Mouse (Mus musculus) heart, embryonic 12.5 days (tissue): ENCODE measurements around the gene Anln. TPM values are rescaled to one million over a fixed set of nuclear protein-coding genes. Genes with fewer than 3 reads are reported as not detected.

Experiments
- ATAC-seq: fragments of 200-750 bp; cut with Nextera tagmentation; 2 replicates; pipeline ENCODE4 v1.8.0; 2017; ENCODE audit warnings: moderate TSS enrichment, moderate library complexity; ENCODE audit not compliant: insufficient number of reproducible peaks, low FRiP score
- H3K27ac ChIP-seq: fragments of 300-500 bp; sonication (generic); 2 replicates; pipeline ENCODE4 v1.5.1; 2016; ENCODE audit warnings: mild to moderate bottlenecking, moderate library complexity; ENCODE audit not compliant: poor library complexity, severe bottlenecking
- H3K27me3 ChIP-seq: fragments of 300-500 bp; sonication (generic); replicated peaks from 2 replicates; pipeline ENCODE4 v1.6.1; 2016; ENCODE audit warnings: mild to moderate bottlenecking, moderate library complexity
- H3K36me3 ChIP-seq: fragments of 300-500 bp; sonication (generic); 2 replicates; pipeline ENCODE4 v1.6.1; 2016; ENCODE audit warnings: mild to moderate bottlenecking, moderate library complexity
- H3K4me1 ChIP-seq: fragments of 300-500 bp; sonication (generic); replicated peaks from 2 replicates; pipeline ENCODE4 v1.6.1; 2016; ENCODE audit warnings: mild to moderate bottlenecking
- H3K4me2 ChIP-seq: fragments of 300-500 bp; sonication (generic); 2 replicates; pipeline ENCODE4 v1.6.1; 2016; ENCODE audit warnings: mild to moderate bottlenecking, moderate library complexity
- H3K4me3 ChIP-seq: fragments of 300-500 bp; sonication (generic); 2 replicates; pipeline ENCODE4 v1.5.1; 2016; ENCODE audit warnings: mild to moderate bottlenecking
- H3K9ac ChIP-seq: fragments of 300-500 bp; sonication (generic); 2 replicates; pipeline ENCODE4 v1.6.1; 2016; ENCODE audit warnings: mild to moderate bottlenecking, moderate library complexity
- H3K9me3 ChIP-seq: fragments of 300-500 bp; sonication (generic); replicated peaks from 2 replicates; pipeline ENCODE4 v1.6.1; 2016; ENCODE audit warnings: mild to moderate bottlenecking, moderate library complexity
- WGBS: fragments of 180-500 bp; shearing (Covaris S2); methylation state at CpG from one replicate; pipeline ENCODE4 v1.1.7; 2016; 5-methylcytosine and 5-hydroxymethylcytosine counted together
- polyA plus RNA-seq: library from polyadenylated mRNA; unstranded; fragments of >200 nt; fragmentation: Nextera tagmentation; extraction: Ambion mirVana; gene quantifications from 2 replicates; pipeline ENCODE4 v1.2.1, GENCODE M21; 2016

Anln gene
- polyA plus RNA-seq, 1 experiment from 2014 or later = 62.3 TPM

DNA sequence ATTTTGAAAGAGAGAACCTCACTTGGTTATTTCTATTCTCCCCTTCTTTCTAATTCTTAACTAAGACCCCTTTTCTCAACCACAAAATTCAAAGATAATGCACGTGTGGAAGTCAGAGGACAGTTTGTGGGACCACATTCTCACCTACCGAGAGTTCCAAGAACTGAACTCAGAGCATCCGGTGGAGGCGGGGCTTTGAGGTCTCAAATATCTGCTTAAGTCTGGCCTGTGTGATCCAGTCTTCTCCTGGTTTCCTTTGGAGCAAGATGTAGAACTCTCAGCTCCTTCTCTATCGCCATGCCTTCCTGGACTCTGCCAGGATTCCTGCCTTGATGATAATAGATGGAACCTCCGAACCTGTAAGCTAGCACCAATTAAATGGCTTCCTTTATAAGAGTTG, 13.0 kb upstream of the Anln start:
- no peak for ATAC-seq
- no peaks in the 10 kb centered on the region for H3K4me1 ChIP-seq
- WGBS = 77% methylated on average over 6 of the region's 6 CpGs

DNA sequence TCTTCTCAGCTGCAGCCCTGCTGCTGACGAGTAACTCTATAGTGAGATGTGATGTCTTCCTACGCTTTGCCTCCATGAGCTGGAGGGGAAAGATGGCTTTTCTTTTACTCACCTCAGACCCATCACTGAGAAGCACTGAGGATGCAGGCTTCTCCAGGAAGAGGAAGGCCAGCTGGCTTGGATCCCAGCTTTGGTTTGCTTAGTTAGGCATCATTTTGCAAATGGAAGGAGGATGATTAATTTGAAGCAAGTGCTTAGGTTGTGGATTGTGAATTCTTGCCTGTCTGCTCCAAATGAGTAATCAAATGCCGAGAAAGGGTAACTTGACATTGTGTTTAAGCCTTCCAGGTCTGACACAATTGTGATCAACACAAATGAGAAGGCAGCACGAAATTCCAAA, 10.0 kb upstream of the Anln start:
- Histone ChIP-seq H3K4me3 (no peak overlapping the region), H3K36me3 (no peaks in the 10 kb centered on the region), H3K4me2 (no peak overlapping the region), H3K9ac (no peak overlapping the region), H3K27me3 (no peaks in the 10 kb centered on the region), H3K27ac (no peak overlapping the region), H3K9me3 (no peaks in the 10 kb centered on the region), H3K4me1 (no peaks in the 10 kb centered on the region)
- 69% methylated on average over 4 of the region's 4 CpGs for whole genome bisulfite sequencing
- ATAC-seq = no peak

More for the DNA sequence above, 13.0 kb upstream of the Anln start:
- Histone ChIP-seq H3K4me2 (no peak overlapping the region), H3K9me3 (no peaks in the 10 kb centered on the region), H3K4me3 (no peak overlapping the region), H3K27ac (no peak overlapping the region), H3K27me3 (no peaks in the 10 kb centered on the region), H3K36me3 (no peaks in the 10 kb centered on the region), H3K9ac (no peak overlapping the region)

DNA sequence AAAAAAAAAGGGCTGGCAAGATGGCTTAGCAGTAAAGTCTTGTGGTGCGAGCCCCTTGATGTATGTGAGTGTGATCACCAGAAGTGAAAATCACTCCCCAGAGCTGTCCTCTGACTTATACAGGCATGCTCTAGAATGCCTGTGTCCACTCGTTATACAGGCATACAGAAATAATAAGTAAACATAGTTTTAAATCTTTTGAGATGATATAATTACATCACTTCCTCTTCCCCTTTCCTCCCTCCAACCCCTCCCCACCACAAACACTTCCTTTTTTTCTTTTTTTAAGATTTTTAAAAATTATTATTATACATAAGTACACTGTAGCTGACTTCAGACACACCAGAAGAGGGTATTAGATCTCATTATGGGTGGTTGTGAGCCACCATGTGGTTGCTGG, 5.7 kb upstream of the Anln start:
- Histone ChIP-seq H3K27me3 (no peaks in the 10 kb centered on the region), H3K4me2 (no peak overlapping the region), H3K4me1 (peaks cover under 1% of the 10 kb centered on the region; the same call in 1 of the 2 replicates), H3K9me3 (no peaks in the 10 kb centered on the region), H3K36me3 (no peaks in the 10 kb centered on the region), H3K27ac (no peak overlapping the region), H3K9ac (no peak overlapping the region), H3K4me3 (no peak overlapping the region)
- 81% methylated on average over 2 of the region's 2 CpGs for WGBS
- no peak for ATAC-seq

DNA sequence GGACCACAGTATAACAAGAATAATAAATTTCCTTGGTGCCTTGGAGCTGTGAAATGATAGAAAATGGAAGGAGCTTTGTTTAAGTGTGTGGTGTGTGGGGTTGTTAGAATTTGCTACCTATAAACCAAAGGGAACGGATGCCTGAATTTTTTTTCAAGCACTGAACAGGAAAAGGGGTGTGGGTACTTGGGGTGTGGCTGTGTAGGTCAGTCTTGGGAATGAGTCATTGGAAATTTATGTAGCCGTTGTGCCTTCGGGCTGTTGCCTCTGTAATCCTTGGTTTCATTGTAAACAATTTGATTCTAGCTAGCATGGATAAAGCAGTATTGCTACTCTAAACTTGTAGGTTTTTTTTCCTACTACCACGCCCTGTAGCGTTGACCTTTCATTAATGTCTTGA, 1.4 kb upstream of the Anln start:
- WGBS = 77% methylated on average over 5 of the region's 5 CpGs
- H3K4me2 ChIP-seq = no peak overlapping the region
- H3K36me3 ChIP-seq = peaks cover 2% of the 10 kb centered on the region; the same call in 1 of the 2 replicates
- no peak overlapping the region for H3K9ac ChIP-seq
- peaks cover 19% of the 10 kb centered on the region for H3K4me1 ChIP-seq
- H3K27ac ChIP-seq = no peak overlapping the region
- H3K27me3 ChIP-seq = no peaks in the 10 kb centered on the region
- no peak for ATAC-seq
- H3K9me3 ChIP-seq = no peaks in the 10 kb centered on the region
- no peak overlapping the region for H3K4me3 ChIP-seq

DNA sequence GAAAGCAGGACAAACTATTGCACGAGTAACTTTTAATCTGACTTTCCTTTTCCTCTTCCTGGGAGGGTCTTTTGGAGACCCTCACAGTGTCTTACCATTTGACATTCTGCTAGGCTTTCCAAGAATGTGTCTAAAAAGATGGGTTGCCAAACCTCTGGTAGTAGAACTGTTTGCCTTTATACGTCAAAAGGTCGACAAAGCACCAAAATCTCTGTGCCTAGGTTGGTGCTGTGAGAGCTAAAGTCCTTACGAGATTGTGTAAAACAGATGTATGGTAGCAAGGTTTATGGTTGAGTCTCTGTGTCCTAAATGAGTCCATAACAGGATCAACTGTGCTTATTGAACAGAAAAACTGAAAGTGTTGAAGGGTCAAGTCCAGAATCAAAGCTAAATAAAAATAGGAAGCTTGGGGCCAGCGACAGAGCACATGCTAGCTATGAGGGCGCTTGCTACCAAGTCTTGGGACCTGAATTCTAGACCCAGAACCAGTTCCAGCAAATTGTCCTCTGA, 803 bp upstream of the Anln start:
- Histone ChIP-seq H3K4me2 (peak overlapping the region; percentile 76), H3K4me3 (peak overlapping the region; percentile 66), H3K9me3 (no peaks in the 10 kb centered on the region), H3K27ac (peak overlapping the region; percentile 88; the same call in 1 of the 2 replicates), H3K36me3 (peaks cover 6% of the 10 kb centered on the region; the same call in 1 of the 2 replicates), H3K4me1 (peaks cover 21% of the 10 kb centered on the region), H3K9ac (peak overlapping the region; percentile 87; the same call in 1 of the 2 replicates), H3K27me3 (no peaks in the 10 kb centered on the region)
- ATAC-seq = no peak
- 65% methylated on average over 6 of the region's 6 CpGs for WGBS

DNA sequence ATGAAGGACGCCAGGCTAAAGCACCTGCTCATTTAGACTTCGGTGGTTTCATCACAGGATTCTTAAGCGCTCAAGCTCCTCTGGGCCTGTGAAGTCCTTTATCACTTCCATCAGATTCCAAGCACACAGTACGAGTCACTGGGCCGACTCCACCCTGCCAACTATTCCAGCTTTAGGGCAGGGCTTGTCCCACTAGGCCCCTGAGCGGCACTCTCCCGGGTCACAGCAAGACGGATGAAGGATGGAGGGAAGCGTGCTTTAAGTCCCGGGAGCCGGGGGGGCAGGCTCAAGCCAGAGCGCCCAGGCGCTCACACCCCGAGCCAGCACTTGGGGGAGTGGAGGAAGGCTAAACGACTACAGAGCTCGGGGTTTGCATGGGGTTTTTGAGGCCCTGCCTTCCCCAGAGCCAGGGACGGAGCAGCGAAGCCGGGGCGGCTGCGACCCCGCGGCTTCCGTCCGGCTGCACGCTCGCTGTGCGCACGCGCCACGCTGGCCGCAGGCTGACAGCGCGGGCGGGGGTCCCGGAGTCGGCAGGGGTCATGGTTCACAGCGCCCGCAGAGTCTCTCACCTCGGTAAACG, 497 bp downstream of the Anln start:
- peak; percentile 74 for ATAC-seq
- H3K27me3 ChIP-seq = no peaks in the 10 kb centered on the region
- H3K4me2 ChIP-seq = peak overlapping the region; percentile 76
- H3K36me3 ChIP-seq = peaks cover 8% of the 10 kb centered on the region; the same call in 1 of the 2 replicates
- peak overlapping the region; percentile 66 for H3K4me3 ChIP-seq
- peak overlapping the region; percentile 88 for H3K27ac ChIP-seq
- WGBS = under 1% methylated on average over 41 of the region's 41 CpGs
- no peaks in the 10 kb centered on the region for H3K9me3 ChIP-seq
- H3K4me1 ChIP-seq = peaks cover 21% of the 10 kb centered on the region
- peak overlapping the region; percentile 87 for H3K9ac ChIP-seq

DNA sequence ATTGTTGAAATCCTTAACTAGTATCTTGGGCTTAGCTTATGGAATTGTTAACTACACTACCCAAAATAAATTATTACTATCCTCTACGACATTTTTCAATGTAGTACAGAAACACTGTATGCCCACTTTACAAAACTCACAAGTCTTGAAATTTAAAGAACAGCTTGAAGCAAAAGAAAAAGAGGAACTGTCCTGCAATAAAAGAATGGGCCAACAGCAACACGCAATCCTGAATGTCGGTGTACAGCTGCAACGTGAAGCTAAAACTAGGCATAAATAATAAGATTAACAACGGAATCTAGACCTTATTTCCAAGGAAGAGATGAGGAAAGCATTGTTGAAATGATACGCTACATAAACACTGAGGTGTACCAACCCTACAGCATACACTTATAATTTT, 1.1 kb downstream of the Anln start:
- WGBS = 17% methylated on average over 6 of the region's 6 CpGs
- Histone ChIP-seq H3K36me3 (peaks cover 13% of the 10 kb centered on the region; the same call in 1 of the 2 replicates), H3K9ac (peak overlapping the region; percentile 87), H3K27me3 (no peaks in the 10 kb centered on the region), H3K4me3 (peak overlapping the region; percentile 66), H3K9me3 (no peaks in the 10 kb centered on the region), H3K4me2 (peak overlapping the region; percentile 76), H3K27ac (peak overlapping the region; percentile 88), H3K4me1 (peaks cover 21% of the 10 kb centered on the region)
- ATAC-seq = no peak

DNA sequence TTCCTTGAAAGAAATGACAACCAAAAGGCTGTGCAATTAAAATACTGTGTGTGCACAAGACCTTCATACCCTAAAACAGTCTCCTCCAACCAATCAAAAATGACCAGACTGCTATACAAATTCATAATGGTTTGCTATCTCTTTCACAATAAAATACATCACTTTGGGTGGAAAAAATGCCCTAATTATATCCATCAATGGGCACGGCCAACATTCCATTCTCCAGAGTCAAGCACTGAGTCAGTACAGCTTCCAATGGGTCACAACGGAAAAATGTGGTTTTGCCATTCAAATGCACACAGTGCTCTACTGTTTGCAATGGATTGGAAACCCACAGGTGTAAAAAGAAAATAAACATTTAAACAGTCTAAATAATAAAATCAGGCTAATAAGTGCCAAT, 3.1 kb downstream of the Anln start:
- Histone ChIP-seq H3K4me1 (peaks cover 21% of the 10 kb centered on the region), H3K4me2 (no peak overlapping the region), H3K27me3 (no peaks in the 10 kb centered on the region), H3K27ac (no peak overlapping the region), H3K9me3 (no peaks in the 10 kb centered on the region), H3K9ac (no peak overlapping the region), H3K4me3 (no peak overlapping the region), H3K36me3 (peaks cover 29% of the 10 kb centered on the region)
- ATAC-seq = no peak
- 70% methylated on average over 2 of the region's 2 CpGs for WGBS

DNA sequence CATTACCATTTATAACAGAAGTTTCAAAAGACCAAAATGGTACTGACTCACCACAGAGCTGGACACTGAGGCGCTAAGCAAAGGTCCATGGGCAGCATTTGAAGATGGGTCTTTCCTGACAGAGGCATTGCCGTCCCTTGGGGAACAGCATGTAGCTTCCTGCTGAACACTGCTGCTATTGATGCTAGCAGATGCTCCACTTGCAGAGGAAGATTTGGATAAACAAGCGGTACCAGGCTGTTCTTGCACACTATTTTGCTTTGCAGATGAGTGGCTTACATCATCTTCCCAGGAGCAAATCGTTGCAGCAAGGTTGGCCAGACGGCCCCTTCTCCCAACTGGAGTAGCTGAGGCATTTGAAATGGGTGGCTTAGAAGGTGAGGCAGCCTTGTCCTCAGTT, 12.9 kb downstream of the Anln start:
- no peak for ATAC-seq
- Histone ChIP-seq H3K4me2 (no peak overlapping the region), H3K4me3 (no peak overlapping the region), H3K9ac (no peak overlapping the region), H3K4me1 (peaks cover 3% of the 10 kb centered on the region; the same call in 1 of the 2 replicates), H3K27ac (no peak overlapping the region), H3K27me3 (no peaks in the 10 kb centered on the region), H3K36me3 (peaks cover 84% of the 10 kb centered on the region), H3K9me3 (peaks cover 9% of the 10 kb centered on the region)
- WGBS = 86% methylated on average over 5 of the region's 5 CpGs

DNA sequence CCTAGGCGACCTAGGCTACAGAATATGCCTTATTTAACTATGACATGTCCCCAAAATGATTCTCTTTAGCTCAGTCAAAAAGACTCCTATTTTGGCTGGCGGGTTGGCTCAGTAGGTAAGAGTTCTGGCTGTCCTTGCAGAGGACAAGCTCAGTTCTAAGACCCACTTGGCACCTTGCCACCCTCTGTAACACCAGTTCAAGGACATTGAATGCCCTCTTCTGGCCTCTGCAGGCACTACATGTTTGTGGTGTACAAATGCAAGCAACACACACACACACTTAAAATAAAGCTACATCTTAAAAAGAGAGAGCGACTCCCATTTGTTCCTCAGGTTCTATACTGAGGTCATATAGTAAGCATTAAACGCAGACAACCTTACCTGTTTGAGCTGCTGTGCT, 16.2 kb downstream of the Anln start:
- Histone ChIP-seq H3K36me3 (peaks cover 81% of the 10 kb centered on the region), H3K4me3 (no peak overlapping the region), H3K27ac (no peak overlapping the region), H3K4me2 (no peak overlapping the region), H3K27me3 (no peaks in the 10 kb centered on the region), H3K9ac (no peak overlapping the region), H3K4me1 (peaks cover 7% of the 10 kb centered on the region; the same call in 1 of the 2 replicates), H3K9me3 (no peaks in the 10 kb centered on the region)
- ATAC-seq = no peak
- 98% methylated on average over 4 of the region's 4 CpGs for WGBS

DNA sequence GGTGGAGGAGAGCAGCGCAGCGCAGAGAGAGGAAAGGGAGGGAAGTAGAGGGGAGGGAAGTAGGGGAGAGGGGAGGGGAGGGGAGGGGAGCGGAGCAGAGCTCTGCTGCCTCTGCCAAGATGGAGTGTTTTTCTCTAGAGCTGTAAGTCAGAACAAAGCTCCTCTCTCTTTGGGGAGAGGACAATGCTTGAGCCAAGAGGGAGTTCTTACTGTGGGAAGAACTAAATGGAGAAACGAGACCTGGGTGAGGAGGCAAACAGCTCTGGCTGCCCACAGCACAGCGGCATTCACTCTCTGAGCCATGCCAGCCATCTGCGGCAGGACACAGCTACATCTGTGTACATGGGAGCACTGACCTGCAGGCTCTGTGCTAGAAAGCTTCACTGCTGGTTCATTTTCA, 21.0 kb downstream of the Anln start:
- 80% methylated on average over 6 of the region's 6 CpGs for WGBS
- no peak overlapping the region for H3K4me2 ChIP-seq

DNA sequence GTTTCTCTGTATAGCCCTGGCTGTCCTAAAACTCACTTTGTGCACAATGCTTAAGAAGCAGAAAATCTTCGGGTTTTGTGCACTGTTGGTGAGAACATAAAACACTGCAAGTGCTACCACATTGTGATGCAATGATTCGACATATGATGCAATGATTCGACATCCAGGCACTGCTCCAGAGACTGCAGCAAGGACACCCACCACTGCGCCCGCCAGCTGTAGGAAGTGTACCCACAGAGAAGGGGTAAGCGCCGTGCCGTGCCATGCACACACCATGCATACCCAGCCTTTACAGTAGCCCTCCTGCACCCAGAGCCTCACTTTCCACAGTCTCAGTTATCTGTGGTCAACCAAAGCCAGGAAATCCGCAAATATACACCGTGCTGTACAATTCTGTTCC, 22.4 kb downstream of the Anln start:
- no peak overlapping the region for H3K27ac ChIP-seq
- no peaks in the 10 kb centered on the region for H3K27me3 ChIP-seq
- no peak overlapping the region for H3K4me2 ChIP-seq
- peaks cover 7% of the 10 kb centered on the region; the same call in 1 of the 2 replicates for H3K4me1 ChIP-seq
- no peak overlapping the region for H3K4me3 ChIP-seq
- 96% methylated on average over 10 of the region's 10 CpGs for WGBS
- peaks cover 84% of the 10 kb centered on the region for H3K36me3 ChIP-seq
- H3K9ac ChIP-seq = no peak overlapping the region
- ATAC-seq = no peak
- no peaks in the 10 kb centered on the region for H3K9me3 ChIP-seq

More for the DNA sequence above, 21.0 kb downstream of the Anln start:
- peaks cover 7% of the 10 kb centered on the region; the same call in 1 of the 2 replicates for H3K4me1 ChIP-seq
- no peaks in the 10 kb centered on the region for H3K27me3 ChIP-seq
- H3K9ac ChIP-seq = no peak overlapping the region
- ATAC-seq = no peak
- H3K36me3 ChIP-seq = peaks cover 83% of the 10 kb centered on the region
- H3K4me3 ChIP-seq = no peak overlapping the region
- H3K27ac ChIP-seq = no peak overlapping the region
- H3K9me3 ChIP-seq = no peaks in the 10 kb centered on the region
